Mouse (Mus musculus): ENCODE results near the gene Anapc16.
"Not testable (repeated sequence)": the region's sequence is repeated elsewhere in the genome, so short reads cannot be mapped to it uniquely, and the experiment has no call there.

Gene Anapc16

GRCm38 (mm10) chr10:60001663-60002062 is 1.3 kb downstream of the Anapc16 start:
- DNase-seq (ENCODE audit: low spot score in 2 of 2) = not testable (repeated sequence)

GRCm38 (mm10) chr10:59999057-59999456 is 3.9 kb downstream of the Anapc16 start:
- DNase-seq (ENCODE audit: low spot score in 2 of 2) = no peak

DNA sequence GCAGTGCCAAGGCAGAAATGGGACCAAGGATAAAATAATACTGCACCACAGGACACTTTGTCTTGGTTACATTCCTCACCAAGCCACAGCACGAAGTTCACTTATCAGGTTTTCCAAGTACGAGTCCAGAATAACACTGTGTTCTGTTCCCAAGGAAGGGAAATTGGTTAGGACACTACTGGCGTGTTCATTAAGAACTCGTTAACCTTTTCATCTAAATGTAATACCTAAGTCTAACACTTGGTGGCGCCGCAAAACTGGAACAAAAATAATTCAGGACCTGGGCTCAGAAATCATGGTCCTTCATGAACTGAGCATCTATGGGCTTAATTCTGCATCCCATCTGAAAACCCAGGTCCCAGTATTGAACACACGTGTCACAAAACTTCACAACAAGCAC is 5.3 kb downstream of the Anapc16 start:
- DNase-seq (ENCODE audit: low spot score in 2 of 2) = peak; percentile 57 to 60

DNA sequence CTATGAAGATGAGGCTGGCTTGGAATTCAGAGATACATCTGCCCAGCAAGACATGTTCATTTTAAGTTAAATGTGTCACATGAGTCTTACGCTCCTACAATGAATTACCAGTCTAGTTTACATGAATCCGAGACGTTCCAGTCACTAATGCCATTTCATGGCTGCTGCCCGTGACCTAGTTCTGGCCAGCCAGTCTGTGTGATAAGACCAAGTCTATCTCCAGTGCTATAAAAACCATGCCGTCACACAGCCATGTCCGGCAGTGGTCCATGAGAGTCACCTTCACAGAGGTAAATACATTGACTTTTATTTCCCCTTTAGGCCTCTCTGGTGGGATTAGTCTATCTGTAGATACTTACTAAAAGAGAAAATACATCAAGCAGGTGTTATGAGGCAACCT is 7.0 kb downstream of the Anapc16 start:
- no peak for DNase-seq (ENCODE audit: low spot score in 2 of 2)

DNA sequence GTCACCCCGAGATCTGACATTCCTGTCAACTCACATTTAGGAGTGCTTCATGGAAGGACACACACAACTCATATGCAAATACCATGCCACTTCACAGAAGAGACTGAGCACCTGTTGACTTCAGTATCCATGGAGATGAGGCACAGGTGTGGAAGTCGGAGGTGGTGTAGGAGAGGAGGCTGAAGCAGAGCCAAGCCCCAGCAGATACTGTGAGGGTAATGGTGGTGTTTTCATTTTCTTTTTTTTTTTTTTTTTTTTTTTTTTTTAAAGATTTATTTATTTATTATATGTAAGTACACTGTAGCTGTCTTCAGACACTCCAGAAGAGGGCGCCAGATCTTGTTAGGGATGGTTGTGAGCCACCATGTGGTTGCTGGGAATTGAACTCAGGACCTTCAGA is 9.1 kb downstream of the Anapc16 start:
- DNase-seq (ENCODE audit: low spot score in 2 of 2) = not testable (repeated sequence)

DNA sequence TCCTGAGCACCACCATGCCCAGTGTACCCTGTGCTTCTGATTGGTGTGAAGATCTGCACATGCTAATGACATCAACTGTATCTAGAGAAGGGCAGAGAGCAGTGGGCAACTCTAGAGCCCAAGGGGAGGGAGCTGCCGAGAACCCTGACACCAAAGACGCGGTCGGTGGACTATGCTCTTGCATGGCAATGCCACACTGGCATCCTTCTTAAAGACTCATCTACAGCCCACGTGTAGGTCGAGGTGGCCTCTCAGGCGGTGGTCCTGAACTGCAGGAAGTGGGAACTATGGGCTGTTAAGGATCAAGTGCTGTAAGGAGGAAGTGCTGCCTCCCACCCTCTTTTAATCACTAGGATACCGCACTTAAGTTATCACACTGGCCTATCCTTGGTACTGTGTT is 10.9 kb downstream of the Anapc16 start:
- DNase-seq (ENCODE audit: low spot score in 2 of 2) = no peak

DNA sequence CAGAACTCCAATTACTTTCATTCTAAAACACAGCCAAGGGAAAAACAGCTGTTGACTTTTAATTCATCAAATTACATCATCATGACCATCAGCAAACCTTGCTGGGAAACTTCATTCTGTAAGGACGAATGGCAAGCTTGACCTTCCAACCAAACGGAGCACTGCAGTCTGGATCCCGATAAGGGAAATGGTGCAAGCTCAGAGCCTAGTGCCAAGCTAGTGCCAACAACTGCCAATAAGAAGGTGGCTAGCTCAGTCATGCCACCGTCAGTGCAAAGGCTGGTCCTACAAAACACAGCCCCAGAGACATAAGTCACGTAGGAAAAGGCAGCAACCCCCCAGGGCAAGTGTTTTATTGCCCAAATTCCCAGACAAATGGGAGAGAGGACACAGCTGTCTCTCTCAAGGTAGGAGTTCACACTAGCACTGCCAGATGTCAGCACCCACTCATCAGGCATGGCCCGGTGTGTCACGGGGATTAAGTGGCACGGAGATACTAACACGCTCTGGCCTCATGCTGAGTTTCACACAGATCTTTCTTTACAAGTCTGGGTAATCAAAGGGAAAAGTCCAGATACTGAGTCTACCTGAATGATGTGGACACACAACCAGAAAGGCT is 11.6 kb downstream of the Anapc16 start:
- no peak for DNase-seq (ENCODE audit: low spot score in 2 of 2)

DNA sequence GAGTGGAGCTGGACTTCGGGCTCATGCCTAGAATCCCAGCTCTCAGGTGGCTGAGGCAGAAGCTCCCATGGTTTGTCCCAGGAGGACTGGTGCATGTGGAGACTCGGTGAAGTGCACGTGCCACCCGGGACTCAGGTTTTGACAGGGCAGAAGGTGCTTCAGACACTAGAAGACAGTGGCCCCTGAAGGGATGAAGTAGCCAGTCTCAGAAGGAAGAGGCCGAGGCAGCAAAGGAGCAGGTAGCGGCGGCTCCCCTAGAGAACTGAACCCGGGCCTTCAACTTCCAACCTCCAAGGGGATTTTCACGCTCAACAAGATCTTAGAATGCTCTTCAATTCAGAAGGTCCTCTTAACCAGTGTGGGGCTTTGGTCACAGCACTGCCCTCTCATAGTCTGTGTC is 12.5 kb downstream of the Anapc16 start:
- no peak for DNase-seq (ENCODE audit: low spot score in 2 of 2)

- no peak for DNase-seq (ENCODE audit: low spot score in 2 of 2)
Measured at GRCm38 (mm10) chr10:59988036-59988435, 14.9 kb downstream of the Anapc16 start.

- DNase-seq (ENCODE audit: low spot score in 2 of 2) = no peak
Measured at GRCm38 (mm10) chr10:59982379-59982873, 20.5 kb downstream of the Anapc16 start.

DNA sequence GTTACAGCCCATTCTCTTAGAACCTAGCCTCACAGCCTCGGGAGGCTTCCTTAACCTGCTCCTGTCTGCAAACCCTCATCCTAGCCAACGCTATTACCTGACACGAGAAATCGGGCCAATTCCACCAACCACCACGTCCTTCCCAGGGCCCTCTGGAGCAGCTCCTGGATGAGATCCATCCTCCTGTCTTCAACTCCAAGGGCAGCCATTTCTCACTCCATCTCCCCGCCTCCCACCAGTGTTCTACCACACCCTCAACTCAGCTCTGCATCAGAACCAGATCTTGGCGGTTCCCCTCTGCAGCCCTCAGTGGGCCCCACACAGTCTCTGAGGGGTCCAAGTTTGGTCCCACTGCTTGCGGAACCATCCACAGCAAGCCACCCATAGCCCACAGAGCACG is 21.1 kb downstream of the Anapc16 start:
- no peak for DNase-seq (ENCODE audit: low spot score in 2 of 2)

GRCm38 (mm10) chr10:59981336-59981735 is 21.6 kb downstream of the Anapc16 start:
- no peak for DNase-seq (ENCODE audit: low spot score in 2 of 2)

DNA sequence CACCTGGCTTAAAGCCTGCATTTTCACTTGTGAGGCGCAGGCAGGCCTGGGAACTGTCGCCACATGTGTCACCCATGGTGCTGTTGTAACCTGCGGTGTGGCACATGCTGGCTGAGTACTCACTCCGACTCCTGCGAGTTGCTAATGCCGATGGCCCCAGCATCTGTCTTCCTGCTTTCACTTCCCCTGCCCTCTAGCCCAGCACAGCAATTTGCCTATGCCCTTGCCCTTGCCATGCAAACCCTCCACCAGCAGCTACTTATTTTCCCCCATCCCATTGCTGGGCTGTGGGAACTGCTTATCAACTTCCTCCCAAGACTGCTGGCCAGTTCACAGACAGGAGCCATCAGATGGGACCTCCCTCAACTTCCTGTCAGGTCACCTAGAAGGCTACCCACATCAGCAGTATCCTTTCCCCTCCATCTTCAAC is 22.1 kb downstream of the Anapc16 start:
- peak; percentile 62 to 74 for DNase-seq (ENCODE audit: low spot score in 2 of 2)

DNA sequence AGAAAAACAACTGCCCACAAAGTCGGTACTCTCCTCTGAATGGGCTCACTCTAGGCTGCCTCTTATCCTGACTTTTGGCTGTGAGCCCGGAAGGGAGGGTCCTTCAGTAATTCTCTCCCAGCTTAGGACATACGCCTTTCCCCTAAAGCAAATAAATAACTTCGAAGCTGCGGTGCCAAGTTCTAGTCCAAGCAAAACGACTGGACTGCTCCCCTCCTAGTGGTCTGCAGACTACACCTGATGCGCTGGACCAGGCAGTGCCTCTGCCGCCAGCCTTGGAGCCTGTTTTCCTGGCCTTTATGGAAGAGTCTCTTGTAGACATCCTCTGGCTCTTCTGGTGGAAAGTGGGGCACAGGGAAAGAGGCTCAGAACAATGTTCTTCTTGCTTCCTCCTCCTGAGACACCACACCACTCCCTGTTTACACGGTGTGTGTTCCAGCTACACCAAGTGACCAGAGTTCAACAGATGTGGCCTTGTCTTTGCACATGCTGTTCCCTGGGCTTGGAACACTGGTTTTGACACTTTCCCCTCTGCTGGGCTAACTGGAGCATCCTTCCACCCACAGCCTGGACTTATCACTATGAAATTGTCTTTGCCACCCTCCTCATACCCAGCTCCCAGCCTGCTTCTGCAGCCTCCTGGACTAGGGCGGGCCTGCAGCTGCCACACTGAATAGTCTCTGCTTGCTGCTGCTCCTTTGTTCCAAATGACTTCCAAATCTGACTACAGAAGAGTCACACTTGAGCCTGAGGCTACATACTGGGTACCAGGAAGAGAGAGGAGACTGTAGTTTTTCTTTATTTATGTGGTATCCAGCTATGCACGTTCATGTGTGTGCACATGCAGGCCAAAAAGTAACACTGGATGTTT is 23.8 kb downstream of the Anapc16 start:
- no peak for DNase-seq (ENCODE audit: low spot score in 2 of 2)

GRCm38 (mm10) chr10:59978401-59978800 is 24.5 kb downstream of the Anapc16 start:
- DNase-seq (ENCODE audit: low spot score in 2 of 2) = no peak

DNA sequence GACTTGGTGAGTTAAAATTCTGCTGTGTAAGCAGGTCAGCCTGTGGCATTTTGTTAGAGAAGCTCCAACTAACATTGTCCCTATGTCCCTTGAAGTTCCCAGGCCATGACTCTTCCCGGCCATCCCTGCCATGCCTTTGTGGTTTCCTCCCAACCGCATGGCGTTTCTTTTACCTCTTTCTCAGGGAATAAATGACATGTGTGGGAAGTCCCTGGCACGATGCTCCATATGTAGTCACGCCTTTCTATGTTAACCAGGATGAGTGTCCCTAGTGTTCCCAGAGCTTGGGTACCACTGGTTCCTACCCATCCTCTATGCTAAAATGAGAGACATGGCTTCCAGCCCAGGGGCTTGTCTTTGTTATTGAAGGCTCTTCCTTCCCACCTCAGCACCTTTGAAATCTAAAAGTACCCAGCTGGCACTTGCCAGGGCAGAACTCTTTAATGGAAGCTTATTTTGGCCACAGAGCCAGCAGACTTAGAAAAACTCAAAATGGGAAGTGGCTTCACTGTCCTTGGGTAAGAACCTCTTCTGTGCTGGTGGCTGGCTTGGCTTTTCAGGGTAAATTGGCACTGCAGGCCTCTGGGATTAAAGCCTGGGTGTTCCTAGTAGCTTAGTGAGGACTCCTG is 25.1 kb downstream of the Anapc16 start:
- no peak for DNase-seq (ENCODE audit: low spot score in 2 of 2)

- DNase-seq (ENCODE audit: low spot score in 2 of 2) = no peak
Measured at GRCm38 (mm10) chr10:59977141-59977540, 25.8 kb downstream of the Anapc16 start.

DNA sequence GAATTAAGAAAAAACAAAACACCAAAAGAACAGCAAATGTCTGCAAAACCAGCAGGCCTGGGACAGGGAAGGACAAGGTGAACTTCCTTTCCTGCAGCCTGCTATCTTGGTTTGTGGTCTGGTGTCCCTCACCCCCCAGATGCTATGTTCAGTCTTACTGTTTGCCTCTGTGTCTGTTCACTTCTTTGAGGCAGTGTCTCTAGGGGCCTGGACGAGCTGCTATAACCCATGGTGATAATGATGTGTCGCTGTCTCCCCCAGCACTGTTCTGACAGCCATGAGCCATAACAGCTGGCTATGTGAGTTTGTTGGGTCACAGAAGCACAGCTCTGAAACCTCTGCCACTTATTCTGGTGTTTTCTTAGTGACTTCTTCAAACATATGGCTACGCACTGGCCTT is 28.1 kb downstream of the Anapc16 start:
- no peak for DNase-seq (ENCODE audit: low spot score in 2 of 2)

DNA sequence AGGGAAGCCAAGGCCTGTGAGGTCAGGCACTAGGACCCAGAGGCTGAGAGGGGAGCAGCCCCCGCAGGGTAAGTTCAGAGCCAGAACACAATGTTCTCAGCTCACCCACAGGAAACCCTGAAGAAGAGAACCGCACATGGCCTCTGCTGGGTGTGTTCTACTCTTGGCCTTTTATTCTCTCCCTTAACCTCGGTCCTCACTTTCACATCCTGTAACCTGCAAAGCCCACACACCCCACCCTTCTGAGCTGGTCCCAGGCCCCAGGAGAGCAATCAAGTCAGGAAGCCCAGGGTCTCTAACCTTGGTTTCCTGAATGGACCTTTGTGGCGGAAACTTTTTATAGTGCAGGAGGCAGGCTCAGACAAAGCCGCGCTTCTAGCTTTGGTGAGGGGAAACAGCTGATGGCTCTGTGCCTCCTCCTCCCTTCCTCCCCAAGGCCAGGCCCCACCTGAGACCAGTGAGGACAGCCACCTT is 28.7 kb downstream of the Anapc16 start:
- peak; percentile 78 for DNase-seq (ENCODE audit: low spot score in 2 of 2)

DNA sequence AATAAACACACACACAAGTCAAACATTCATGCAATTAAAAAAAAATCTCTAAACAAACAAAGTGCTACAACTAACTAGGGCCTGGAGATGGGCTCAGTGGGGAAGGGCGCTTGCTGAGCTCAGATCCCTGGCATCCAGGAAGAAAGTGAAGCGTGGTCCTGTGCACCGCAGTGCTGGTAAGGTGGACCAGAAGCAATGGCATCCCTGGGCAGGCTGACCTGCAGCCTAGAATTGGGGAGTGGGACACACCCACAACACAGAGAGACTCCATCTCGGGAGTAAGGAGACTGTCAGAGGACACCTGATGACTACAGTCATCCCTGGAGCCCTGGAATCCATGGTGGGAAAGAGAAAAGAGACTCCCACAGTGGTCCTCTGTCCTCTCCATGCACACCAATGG is 29.5 kb downstream of the Anapc16 start:
- no peak for DNase-seq (ENCODE audit: low spot score in 2 of 2)

- DNase-seq (ENCODE audit: low spot score in 2 of 2) = no peak
Measured at GRCm38 (mm10) chr10:59972999-59973398, 29.9 kb downstream of the Anapc16 start.

DNA sequence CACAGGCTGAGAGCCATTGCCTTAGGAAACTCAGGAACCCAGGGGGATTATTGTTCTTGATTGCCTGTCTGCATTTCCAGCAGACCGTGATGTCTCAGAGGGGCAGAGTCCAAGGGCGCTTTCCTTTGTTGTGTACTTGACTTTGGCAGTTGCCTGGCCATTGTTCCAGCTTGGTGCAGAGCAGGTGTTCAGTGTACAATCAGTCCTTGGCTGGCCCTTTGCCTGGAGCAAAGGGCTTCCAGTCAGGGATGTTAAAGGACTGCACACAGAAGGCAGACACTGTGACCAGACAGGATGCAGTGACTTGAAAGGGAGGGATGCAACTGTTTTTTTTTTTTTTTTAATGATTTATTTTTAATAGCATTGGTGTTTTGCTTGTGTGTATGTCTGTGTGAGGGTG is 30.4 kb downstream of the Anapc16 start:
- DNase-seq (ENCODE audit: low spot score in 2 of 2) = no peak

Data from natural killer cell, adult 2 months (primary cell).